Mouse (Mus musculus): ENCODE data around the gene Tbc1d20. TPM values are rescaled to one million over a fixed set of nuclear protein-coding genes. Genes with fewer than 3 reads are reported as not detected.

Gene Tbc1d20
- polyA plus RNA-seq, 1 experiment from 2014 or later: 18.4 TPM

- H3K36me3 ChIP-seq (ENCODE audit: control insufficient read depth, insufficient read depth, low read length): peaks cover 15% of the 10 kb centered on the region
- H3K27ac ChIP-seq (ENCODE audit: low read depth, low read length): peak within 1 kb of the TSS; percentile 79
- peak within 1 kb of the TSS; percentile 91 for H3K4me2 ChIP-seq (ENCODE audit: low read length)
- DNase-seq (ENCODE audit: low spot score) (peak; percentile 89), ATAC-seq (peak; percentile 97)
- H3K4me3 ChIP-seq (ENCODE audit: low read depth, low read length): peak within 1 kb of the TSS; percentile 91
- peak within 1 kb of the TSS; percentile 94 for H3K9ac ChIP-seq (ENCODE audit: low read length)
- no peaks in the 10 kb centered on the region for H3K9me3 ChIP-seq (replicated peaks; ENCODE audit: control insufficient read depth, low read length)
- 0% methylated on average over 51 of the region's 54 CpGs for WGBS
- H3K27me3 ChIP-seq (replicated peaks; ENCODE audit: control insufficient read depth, insufficient read depth, low read length): no peaks in the 10 kb centered on the region
- peaks cover 10% of the 10 kb centered on the region for H3K4me1 ChIP-seq (ENCODE audit: control insufficient read depth, insufficient read depth, low read length)
These were observed 38.6 kb downstream of the Tbc1d20 start, which contains the start of gene Rbck1 for GRCm38 (mm10) chr2:152332101-152332825. Gene Rbck1 (minus strand): TSS chr2:152332653.

GRCm38 (mm10) chr2:152333345-152334006, 39.8 kb downstream of the Tbc1d20 start:
- ATAC-seq: no peak

GRCm38 (mm10) chr2:152335289-152335820, 41.7 kb downstream of the Tbc1d20 start:
- 50% methylated on average over 11 of the region's 11 CpGs for WGBS
- no peak for ATAC-seq

More at GRCm38 (mm10) chr2:152333345-152334006, 39.8 kb downstream of the Tbc1d20 start:
- H3K9ac ChIP-seq (ENCODE audit: low read length): no peak overlapping the region
- DNase-seq (ENCODE audit: low spot score): no peak
- H3K27ac ChIP-seq (ENCODE audit: low read depth, low read length): no peak overlapping the region
- H3K9me3 ChIP-seq (replicated peaks; ENCODE audit: control insufficient read depth, low read length): no peaks in the 10 kb centered on the region
- no peak overlapping the region for H3K4me3 ChIP-seq (ENCODE audit: low read depth, low read length)
- WGBS: 79% methylated on average over 4 of the region's 4 CpGs
- no peaks in the 10 kb centered on the region for H3K27me3 ChIP-seq (replicated peaks; ENCODE audit: control insufficient read depth, insufficient read depth, low read length)
- peaks cover 14% of the 10 kb centered on the region; the same call in 1 of the 2 replicates for H3K36me3 ChIP-seq (ENCODE audit: control insufficient read depth, insufficient read depth, low read length)
- no peak overlapping the region; the same call in 1 of the 2 replicates for H3K4me2 ChIP-seq (ENCODE audit: low read length)
- peaks cover 10% of the 10 kb centered on the region for H3K4me1 ChIP-seq (ENCODE audit: control insufficient read depth, insufficient read depth, low read length)

GRCm38 (mm10) chr2:152336856-152337255, 43.2 kb downstream of the Tbc1d20 start:
- Histone ChIP-seq H3K27ac (ENCODE audit: low read depth, low read length) (no peak overlapping the region), H3K27me3 (replicated peaks; ENCODE audit: control insufficient read depth, insufficient read depth, low read length) (no peaks in the 10 kb centered on the region), H3K36me3 (ENCODE audit: control insufficient read depth, insufficient read depth, low read length) (no peaks in the 10 kb centered on the region), H3K9ac (ENCODE audit: low read length) (no peak overlapping the region), H3K4me3 (ENCODE audit: low read depth, low read length) (no peak overlapping the region), H3K4me2 (ENCODE audit: low read length) (no peak overlapping the region), H3K4me1 (ENCODE audit: control insufficient read depth, insufficient read depth, low read length) (no peaks in the 10 kb centered on the region), H3K9me3 (replicated peaks; ENCODE audit: control insufficient read depth, low read length) (no peaks in the 10 kb centered on the region)
- 82% methylated on average over 1 of the region's 1 CpGs for WGBS
- ATAC-seq (no peak), DNase-seq (ENCODE audit: low spot score) (no peak)

More at GRCm38 (mm10) chr2:152335289-152335820, 41.7 kb downstream of the Tbc1d20 start:
- H3K9me3 ChIP-seq (replicated peaks; ENCODE audit: control insufficient read depth, low read length): no peaks in the 10 kb centered on the region
- H3K9ac ChIP-seq (ENCODE audit: low read length): no peak overlapping the region
- H3K4me2 ChIP-seq (ENCODE audit: low read length): no peak overlapping the region
- H3K4me1 ChIP-seq (ENCODE audit: control insufficient read depth, insufficient read depth, low read length): peaks cover 10% of the 10 kb centered on the region
- H3K4me3 ChIP-seq (ENCODE audit: low read depth, low read length): no peak overlapping the region
- DNase-seq (ENCODE audit: low spot score): no peak
- H3K36me3 ChIP-seq (ENCODE audit: control insufficient read depth, insufficient read depth, low read length): 0 out of 2 replicates have a peak, but pooled peaks cover 2% of the 10 kb centered on the region
- H3K27me3 ChIP-seq (replicated peaks; ENCODE audit: control insufficient read depth, insufficient read depth, low read length): no peaks in the 10 kb centered on the region
- H3K27ac ChIP-seq (ENCODE audit: low read depth, low read length): no peak overlapping the region

- Histone ChIP-seq H3K27ac (ENCODE audit: low read depth, low read length) (no peak overlapping the region), H3K4me2 (ENCODE audit: low read length) (no peak overlapping the region), H3K9me3 (replicated peaks; ENCODE audit: control insufficient read depth, low read length) (no peaks in the 10 kb centered on the region), H3K27me3 (replicated peaks; ENCODE audit: control insufficient read depth, insufficient read depth, low read length) (no peaks in the 10 kb centered on the region), H3K4me3 (ENCODE audit: low read depth, low read length) (no peak overlapping the region), H3K4me1 (ENCODE audit: control insufficient read depth, insufficient read depth, low read length) (no peaks in the 10 kb centered on the region), H3K9ac (ENCODE audit: low read length) (no peak overlapping the region), H3K36me3 (ENCODE audit: control insufficient read depth, insufficient read depth, low read length) (no peaks in the 10 kb centered on the region)
- ATAC-seq: no peak
- no peak for DNase-seq (ENCODE audit: low spot score)
- 83% methylated on average over 11 of the region's 11 CpGs for WGBS
These were observed 44.1 kb downstream of the Tbc1d20 start for GRCm38 (mm10) chr2:152337591-152338212.

GRCm38 (mm10) chr2:152338319-152338718, 44.7 kb downstream of the Tbc1d20 start:
- no peak overlapping the region for H3K9ac ChIP-seq (ENCODE audit: low read length)
- H3K27me3 ChIP-seq (replicated peaks; ENCODE audit: control insufficient read depth, insufficient read depth, low read length): no peaks in the 10 kb centered on the region
- H3K9me3 ChIP-seq (replicated peaks; ENCODE audit: control insufficient read depth, low read length): no peaks in the 10 kb centered on the region
- no peak for ATAC-seq
- H3K4me2 ChIP-seq (ENCODE audit: low read length): no peak overlapping the region
- 0 out of 2 replicates have a peak, but pooled peaks cover 3% of the 10 kb centered on the region for H3K4me1 ChIP-seq (ENCODE audit: control insufficient read depth, insufficient read depth, low read length)
- no peak overlapping the region for H3K27ac ChIP-seq (ENCODE audit: low read depth, low read length)
- no peak for DNase-seq (ENCODE audit: low spot score)
- 82% methylated on average over 13 of the region's 13 CpGs for WGBS
- no peak overlapping the region for H3K4me3 ChIP-seq (ENCODE audit: low read depth, low read length)
- no peaks in the 10 kb centered on the region for H3K36me3 ChIP-seq (ENCODE audit: control insufficient read depth, insufficient read depth, low read length)

- Histone ChIP-seq H3K27ac (ENCODE audit: low read depth, low read length) (no peak overlapping the region), H3K9me3 (replicated peaks; ENCODE audit: control insufficient read depth, low read length) (no peaks in the 10 kb centered on the region), H3K4me3 (ENCODE audit: low read depth, low read length) (no peak overlapping the region), H3K4me2 (ENCODE audit: low read length) (no peak overlapping the region), H3K36me3 (ENCODE audit: control insufficient read depth, insufficient read depth, low read length) (no peaks in the 10 kb centered on the region), H3K4me1 (ENCODE audit: control insufficient read depth, insufficient read depth, low read length) (peaks cover 8% of the 10 kb centered on the region), H3K9ac (ENCODE audit: low read length) (no peak overlapping the region), H3K27me3 (replicated peaks; ENCODE audit: control insufficient read depth, insufficient read depth, low read length) (no peaks in the 10 kb centered on the region)
- DNase-seq (ENCODE audit: low spot score): no peak
- no peak for ATAC-seq
- WGBS: 90% methylated on average over 22 of the region's 22 CpGs
These were observed 46.1 kb downstream of the Tbc1d20 start for GRCm38 (mm10) chr2:152339631-152340179.

GRCm38 (mm10) chr2:152343329-152344213, 49.9 kb downstream of the Tbc1d20 start, which contains the start of gene Trib3:
Gene Trib3 (minus strand): TSS chr2:152344032.
- peak within 1 kb of the TSS; percentile 83 for H3K4me2 ChIP-seq (ENCODE audit: low read length)
- under 1% methylated on average over 52 of the region's 52 CpGs for WGBS
- ATAC-seq (peak; percentile 86), DNase-seq (ENCODE audit: low spot score) (peak; percentile 84)
- no peaks in the 10 kb centered on the region for H3K9me3 ChIP-seq (replicated peaks; ENCODE audit: control insufficient read depth, low read length)
- H3K27ac ChIP-seq (ENCODE audit: low read depth, low read length): no peak within 1 kb of the TSS
- H3K36me3 ChIP-seq (ENCODE audit: control insufficient read depth, insufficient read depth, low read length): no peaks in the 10 kb centered on the region
- peaks cover 8% of the 10 kb centered on the region for H3K4me1 ChIP-seq (ENCODE audit: control insufficient read depth, insufficient read depth, low read length)
- no peaks in the 10 kb centered on the region for H3K27me3 ChIP-seq (replicated peaks; ENCODE audit: control insufficient read depth, insufficient read depth, low read length)
- peak within 1 kb of the TSS; percentile 65 for H3K9ac ChIP-seq (ENCODE audit: low read length)
- peak within 1 kb of the TSS; percentile 44 for H3K4me3 ChIP-seq (ENCODE audit: low read depth, low read length)

Measured in forebrain, embryonic 14.5 days (tissue).